Mouse (Mus musculus) cortical plate, adult 2 months (tissue): ENCODE results near the gene Pithd1.

Experiments
- CTCF ChIP-seq: fragments of 200-500 bp; IDR thresholded peaks from 2 replicates; pipeline ENCODE4 v1.5.1; 2011; ENCODE audit warnings: mild to moderate bottlenecking, control low read depth, low read length; ENCODE audit not compliant: insufficient read depth; ENCODE audit errors: extremely low read depth
- POLR2A ChIP-seq: fragments of 200-500 bp; IDR thresholded peaks from 2 replicates; pipeline ENCODE4 v1.6.1; 2011; ENCODE audit warnings: mild to moderate bottlenecking, low read length, control low read depth; ENCODE audit not compliant: insufficient read depth; ENCODE audit errors: extremely low read depth

- TF ChIP-seq POLR2A (no peak), CTCF (no peak)
Measured at GRCm38 (mm10) chr4:135943389-135943788, 43.7 kb downstream of the Pithd1 start.
